Mouse (Mus musculus) frontal cortex, adult 2 months (tissue): ENCODE data around the gene Plcb4. TPM values are rescaled to one million over a fixed set of nuclear protein-coding genes. Genes with fewer than 3 reads are reported as not detected.
"Not testable (repeated sequence)": the region's sequence is repeated elsewhere in the genome, so short reads cannot be mapped to it uniquely, and the experiment has no call there.

Experiments used
- DNase-seq, 2 experiments: peaks; one replicate each; pipeline ENCODE4 v3.0.0; 2022; ENCODE audit warnings: low spot score in 1 of 2; ENCODE audit errors: extremely low spot score in 1 of 2
- polyA plus RNA-seq: library from polyadenylated mRNA; depleted of rRNA; stranded (reverse); fragments of >200 nt; gene quantifications from 2 replicates; pipeline ENCODE4 v1.2.3, GENCODE M21; 2012

Plcb4 gene
- polyA plus RNA-seq, 1 experiment = 48.5 TPM

DNA sequence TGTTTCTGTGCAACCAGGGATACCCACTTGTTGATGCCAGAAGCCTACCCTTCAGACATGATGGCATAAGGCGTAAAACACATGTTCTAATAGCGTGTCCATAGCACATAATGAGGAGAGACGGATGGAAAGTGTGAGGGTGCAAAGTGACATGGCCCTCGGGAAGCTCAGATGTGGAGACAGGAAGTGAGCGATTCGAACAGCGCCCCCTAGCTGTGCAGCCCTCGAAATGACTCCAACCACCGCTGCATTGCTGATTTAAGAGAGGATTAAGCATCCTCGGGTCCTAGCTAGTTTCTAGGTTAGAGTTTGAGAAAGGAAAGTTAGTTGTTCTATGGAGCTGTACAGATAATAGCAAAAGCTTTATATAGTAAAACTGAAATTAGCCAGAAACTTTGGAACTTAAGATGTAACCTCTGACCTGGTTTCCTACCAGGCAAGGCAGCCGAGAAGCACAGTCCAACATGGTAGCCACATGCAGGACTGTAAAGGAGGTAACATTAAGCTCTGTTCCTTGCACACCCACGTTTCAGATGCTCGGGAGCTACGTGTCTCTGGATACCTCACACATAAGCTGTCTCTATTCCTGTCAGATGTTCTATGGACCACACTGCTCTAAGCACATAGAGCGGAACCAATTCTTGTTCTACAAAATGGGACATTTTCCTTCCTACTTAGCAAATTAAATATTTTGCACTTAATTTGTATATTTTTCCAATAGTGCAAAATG is 326.9 kb downstream of the Plcb4 start:
- DNase-seq = no peak

DNA sequence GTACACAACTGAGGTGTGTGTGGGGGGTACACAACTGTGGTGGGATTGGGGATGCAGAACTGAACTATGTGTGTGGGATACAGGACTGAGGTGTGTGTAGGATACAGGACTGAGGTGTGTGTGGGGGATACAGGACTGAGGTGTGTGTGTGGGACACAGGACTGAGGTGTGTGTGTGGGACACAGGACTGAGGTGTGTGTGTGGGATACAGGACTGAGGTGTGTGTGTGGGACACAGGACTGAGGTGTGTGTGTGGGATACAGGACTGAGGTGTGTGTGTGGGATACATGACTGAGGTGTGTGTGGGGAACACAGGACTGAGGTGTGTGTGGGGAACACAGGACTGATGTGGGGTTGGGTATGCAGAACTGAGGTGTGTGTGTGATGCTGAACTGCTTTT is 329.7 kb downstream of the Plcb4 start:
- not testable (repeated sequence) for DNase-seq

DNA sequence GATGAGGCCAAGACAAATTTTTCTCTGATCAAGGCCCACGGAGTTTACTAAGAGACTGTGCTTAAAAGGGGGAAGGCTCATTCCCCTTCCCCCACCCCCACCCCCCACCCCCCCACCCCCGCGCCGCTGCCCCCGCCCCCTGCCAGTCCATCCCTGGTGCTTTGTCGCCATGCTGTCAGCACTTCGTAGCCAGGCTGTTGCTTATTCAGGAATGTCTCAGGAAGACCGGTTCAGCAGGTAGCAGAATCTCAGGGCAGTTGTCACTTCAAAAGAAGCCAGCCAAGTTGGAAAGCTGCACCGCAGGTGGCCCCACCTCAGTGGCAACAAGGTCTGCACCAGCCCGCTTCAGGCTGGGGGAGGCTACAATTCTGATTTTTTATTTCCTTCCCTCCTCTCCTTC is 331.9 kb downstream of the Plcb4 start:
- not testable (repeated sequence) for DNase-seq

DNA sequence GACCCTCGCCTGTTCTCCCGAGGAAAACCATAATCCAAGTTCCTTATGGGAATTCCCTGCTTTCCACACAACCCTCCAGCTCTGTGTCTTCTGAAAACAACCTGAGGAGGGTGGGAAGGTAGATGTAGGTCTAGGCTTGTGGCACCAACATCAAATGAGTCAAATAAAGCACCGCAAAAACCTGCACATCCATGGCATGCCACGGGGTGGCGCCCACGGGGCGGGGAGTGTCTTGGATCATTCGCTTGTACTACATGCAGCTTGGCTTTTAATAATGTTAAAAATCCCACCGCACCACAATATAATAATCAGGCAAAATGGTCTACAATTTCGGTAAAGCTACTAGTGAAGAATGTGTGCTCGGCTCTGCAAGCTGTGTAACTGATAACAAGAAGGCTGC is 334.5 kb downstream of the Plcb4 start:
- no peak for DNase-seq

DNA sequence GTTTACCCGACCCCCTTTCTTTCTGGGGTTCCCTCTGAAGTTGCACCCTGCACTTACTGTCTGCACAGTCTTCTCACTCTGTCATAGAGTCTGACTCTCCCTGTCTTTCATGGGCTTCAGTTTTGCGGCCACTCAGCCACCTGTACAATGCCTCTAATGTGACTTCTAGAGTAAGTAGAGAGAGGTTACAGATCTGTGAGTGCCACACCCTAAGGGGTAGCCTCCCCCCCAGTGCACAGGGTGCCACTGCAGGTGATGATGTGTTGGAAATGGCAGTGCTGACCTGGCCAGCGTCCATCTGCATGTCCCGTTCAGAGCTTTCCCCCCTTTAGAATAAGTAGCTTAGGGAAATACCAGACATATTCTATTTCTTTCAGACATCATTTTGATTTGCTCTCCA is 336.4 kb downstream of the Plcb4 start:
- DNase-seq = no peak

DNA sequence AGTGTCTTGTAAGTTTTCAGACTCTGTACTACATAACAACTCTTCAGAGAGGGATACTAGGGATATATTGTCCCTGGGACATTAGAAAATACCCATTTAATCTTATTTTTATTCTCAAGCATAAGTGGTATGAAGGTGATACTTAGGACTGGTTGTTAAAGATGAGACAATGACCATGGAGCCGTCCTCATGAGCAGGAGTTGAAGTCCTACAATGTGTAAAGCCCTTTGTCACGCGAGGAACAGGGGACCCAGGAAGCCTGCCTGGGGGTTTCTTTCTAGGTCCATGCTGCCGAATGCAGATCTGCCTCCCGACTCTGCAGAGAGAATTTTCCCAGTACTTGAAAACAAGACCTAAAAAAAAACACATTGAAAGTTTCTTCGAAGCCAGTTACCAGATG is 338.1 kb downstream of the Plcb4 start:
- no peak for DNase-seq

DNA sequence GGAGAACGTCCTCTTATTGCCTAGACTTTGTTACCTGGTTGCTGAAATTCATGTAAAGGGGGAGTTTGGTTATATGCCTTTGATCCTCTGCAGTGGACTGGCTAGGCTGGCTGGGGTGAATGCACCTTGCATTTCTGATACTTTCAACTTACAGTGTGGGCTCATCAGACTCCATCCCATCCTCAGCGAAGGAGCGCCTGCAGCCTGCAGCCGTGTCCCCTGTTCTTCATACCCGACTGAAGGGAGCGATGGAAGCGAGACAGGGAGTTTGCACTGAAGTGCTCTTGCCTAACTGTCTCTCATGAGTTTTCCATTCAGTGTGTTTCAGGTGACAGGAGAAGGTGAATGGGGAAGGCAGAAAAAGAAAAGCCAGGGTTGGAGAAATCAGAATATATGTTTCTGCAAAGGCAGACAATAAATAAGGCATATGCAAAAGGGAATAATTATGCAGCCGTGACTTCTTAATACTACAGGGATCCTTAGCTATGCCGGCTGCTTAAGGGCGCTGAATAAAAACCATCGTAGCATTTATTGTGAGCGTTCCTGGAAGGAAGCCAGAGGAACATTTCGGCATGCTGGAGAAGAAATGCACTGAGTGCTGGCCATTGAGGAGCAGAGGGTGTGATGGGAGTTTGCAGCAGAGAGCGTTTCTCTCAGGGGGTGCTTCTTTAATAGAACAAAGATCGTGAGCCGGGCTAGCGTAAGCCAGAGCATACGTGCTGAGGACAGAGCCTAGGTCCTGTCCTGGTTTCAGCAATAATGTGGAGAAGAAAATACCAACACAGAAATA is 338.7 kb downstream of the Plcb4 start:
- DNase-seq = no peak

DNA sequence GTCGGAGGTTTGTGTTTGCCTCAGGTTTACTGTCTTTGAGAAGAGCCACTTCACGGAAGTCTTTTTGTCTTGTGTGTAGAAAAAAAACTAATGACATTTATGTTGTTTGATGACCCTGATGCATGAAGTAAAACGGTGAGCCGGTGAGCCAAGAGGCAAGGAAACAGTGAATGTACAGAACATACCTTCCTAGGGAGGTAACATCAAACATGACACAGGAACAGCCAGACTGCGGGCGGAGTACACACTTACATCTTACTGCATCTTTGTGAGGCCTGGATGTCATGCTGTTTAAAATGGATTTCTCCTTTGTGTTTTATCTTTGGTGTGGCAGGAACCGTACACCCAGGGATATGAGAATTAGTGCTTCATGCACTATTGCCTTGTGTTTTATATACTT is 340.1 kb downstream of the Plcb4 start:
- no peak for DNase-seq

DNA sequence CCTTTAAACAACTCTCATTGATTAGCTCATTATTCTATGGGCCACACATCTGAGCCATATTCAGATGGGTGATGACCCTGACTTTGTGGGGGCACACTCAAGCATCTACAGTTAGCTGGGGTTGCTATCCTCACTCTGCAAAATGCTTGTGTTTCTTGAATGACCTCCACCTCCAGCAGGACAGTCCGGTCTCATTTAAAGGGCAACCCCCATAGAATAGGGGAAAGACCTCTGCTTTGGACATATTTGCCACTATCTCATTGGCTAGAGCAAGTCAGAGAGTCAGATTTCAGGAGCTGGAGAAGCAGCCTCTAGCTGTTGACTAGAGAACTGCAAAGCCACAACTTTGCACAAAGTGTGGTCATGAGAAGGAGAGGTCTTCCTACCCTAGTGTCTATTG is 340.6 kb downstream of the Plcb4 start:
- no peak for DNase-seq

DNA sequence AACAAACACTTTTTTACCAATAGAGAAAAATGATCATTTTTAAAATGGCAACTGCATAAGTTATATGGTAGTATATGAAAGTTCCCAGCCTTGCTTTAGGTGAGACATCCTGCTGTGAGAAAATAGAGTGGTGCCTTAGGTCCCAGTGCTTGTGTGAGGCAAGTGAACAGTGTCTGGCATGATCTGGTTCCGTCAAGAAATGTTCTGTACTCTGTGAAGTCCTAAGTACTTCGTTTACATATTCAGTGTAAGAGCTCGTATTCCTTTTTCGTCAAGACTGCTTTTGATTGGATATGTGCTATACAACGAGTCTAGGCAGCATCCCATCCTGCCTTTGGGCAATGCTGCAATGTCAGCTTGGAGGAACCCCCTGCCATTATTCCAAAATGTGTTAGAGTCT is 342.1 kb downstream of the Plcb4 start:
- DNase-seq = no peak

DNA sequence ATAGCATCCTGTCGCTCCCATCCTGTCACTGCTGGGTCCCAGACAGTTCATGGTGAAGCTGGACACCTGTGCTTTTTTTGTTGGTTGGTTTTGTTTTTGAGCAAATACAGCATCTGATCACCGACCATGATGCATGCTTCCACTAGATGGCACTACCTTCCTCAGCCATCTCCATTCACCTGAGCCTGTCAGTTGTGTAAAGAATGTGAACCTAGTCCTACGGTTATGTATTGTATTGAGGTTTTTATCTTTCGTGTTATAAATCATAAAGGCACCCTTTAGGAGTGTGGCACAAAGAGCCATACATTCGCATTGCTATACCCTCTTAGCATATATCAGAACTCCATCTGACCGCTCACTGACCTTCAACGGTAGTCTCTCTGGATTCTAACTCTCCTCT is 343.3 kb downstream of the Plcb4 start:
- DNase-seq = peak in 1 of 2 experiments; percentile 68

DNA sequence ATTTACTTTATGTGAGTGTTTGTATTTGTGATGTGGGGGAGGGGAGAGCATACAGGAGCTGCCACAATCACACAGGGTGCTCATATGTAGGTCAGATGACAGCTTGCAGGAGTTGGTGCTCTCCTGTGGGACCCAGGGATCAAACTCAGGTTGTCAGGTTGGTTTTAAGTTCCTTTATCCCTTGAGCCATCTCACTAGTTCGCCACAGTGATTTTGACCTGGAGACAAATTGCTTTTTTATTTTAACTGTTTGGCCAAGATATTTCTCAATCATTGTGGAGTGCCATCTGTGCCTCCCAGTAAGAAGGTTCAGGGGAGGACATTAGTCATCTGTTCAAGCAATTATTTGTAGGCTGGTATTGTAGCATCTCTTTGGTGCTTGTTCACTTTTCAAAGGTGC is 345.0 kb downstream of the Plcb4 start:
- no peak for DNase-seq

DNA sequence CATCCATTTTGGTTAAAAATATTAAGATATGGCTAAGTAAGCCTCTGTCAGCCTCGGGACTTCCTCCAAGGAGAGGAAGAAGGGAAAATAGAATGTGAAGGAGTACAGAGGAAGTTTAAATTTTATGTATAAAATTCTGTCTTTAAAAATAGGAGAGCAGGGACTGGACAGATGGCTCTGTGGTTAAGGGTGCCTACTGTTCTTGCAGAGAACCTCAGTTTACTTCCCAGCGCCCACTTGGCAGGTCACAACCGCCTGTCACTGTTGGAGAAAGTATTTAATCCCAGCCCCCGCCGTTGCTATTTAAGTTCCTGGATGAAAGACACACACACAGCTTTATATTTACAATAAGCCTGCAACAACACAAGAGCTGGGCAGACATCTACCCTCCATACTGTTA is 347.5 kb downstream of the Plcb4 start:
- DNase-seq = peak; percentile 27 to 59

DNA sequence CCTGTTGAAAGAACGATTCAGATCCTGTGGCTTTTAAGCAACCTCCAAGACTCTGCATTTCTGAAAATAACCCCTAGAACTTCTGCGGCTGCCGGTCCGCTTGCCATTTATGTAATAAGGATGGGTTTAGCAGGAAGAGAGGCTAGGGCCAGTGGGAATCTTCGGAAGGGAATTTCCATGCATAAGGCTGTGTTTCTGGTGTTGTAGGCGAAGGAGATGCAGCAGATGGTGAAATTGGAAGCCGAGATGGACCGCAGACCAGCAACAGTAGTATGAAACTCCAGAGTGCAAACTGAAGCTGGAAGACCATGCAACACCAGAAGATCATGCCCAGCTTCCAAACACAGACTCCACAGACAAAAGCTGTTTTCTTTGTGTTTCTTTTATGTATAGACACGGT is 353.9 kb downstream of the Plcb4 start:
- DNase-seq = peak in 1 of 2 experiments; percentile 40

DNA sequence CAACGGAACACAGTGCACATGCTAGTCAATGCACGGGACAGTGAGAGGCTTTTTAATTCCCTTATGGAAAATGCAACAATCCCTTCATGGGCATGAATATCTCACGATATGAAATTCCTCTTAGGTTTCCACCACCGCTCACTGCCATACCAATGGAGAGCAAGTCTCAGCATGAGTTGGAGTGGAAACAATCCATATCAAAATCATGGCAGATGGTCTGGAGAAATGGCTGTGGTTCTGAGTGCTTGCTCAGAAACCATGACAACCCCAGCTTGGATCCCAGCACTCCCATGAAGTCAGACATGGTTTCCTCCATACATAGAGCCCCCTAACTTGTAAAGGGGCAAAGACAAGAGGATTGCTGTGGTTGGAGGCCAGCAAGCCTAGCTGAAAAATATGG is 389.7 kb downstream of the Plcb4 start:
- DNase-seq = no peak

DNA sequence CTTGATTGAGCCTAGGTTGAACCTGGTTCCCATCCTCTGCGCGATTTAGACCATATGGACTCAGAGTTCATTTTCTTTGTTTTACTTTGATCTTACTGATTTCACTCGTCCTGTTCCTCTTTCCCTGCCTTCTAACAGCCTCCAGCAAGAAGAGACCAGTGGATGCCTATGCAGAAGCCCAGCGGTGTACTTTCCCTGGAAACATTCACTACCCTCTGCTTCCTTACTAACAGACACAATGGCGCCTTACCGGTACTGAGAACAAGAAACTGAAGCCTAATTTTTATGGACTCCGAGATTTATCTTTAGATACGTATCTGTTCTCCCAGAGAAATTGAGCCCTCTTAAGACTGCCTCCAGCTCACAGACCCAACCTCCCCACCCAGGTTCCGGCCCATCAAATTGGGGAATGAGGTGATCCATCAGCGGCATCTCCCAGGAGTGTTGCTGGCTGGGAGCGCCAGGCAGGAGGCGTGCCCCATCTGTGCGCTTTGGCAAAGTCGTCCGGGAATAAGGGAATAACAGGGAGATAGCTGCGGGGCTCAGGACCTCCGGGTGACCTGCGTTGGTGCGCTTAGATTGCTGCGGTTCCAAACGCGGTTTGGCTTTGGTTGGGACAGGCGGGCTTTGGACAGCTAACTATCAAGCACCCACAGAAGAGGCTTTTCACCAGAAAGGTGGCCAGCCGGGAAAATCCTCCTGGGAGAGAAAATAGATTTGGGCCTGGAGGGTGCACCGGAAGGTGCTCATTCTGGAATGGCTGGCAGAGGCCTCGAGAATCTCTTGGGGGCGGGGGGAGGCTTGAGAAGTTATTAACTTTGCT is 392.2 kb downstream of the Plcb4 start:
- peak in 1 of 2 experiments; percentile 46 for DNase-seq

DNA sequence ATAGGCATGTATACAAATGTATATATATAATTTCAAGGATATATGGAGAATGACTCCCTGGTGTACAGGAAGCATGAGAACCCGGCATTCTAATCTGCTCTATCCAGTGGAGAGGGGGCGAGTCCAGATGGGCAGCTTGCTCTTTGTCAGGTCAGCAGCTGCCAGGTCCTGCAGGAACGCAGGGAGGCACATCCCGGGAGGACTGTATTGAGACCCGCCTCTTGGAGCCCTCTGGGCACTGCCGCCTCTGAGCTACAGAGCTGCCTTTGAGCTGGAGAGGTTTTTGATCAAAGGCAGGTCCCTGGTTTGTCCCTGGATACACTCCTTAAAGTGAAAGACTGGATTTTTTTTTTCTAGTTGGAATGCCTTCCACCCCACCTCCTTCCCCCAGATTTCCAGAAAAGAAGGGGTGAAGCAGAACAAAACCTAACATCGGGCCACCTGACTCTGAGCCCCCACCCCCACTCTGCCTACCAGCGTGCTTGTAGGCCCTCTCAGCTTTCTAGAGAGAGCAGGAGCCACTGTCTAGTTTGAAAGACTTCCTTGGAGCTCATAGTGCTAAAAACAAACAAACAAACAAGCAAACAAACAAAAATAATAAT is 393.0 kb downstream of the Plcb4 start, which contains the start of gene Lamp5:
Gene Lamp5, plus strand, starts transcription at position 552 of the 602 bp plus-strand sequence.
- DNase-seq = no peak

DNA sequence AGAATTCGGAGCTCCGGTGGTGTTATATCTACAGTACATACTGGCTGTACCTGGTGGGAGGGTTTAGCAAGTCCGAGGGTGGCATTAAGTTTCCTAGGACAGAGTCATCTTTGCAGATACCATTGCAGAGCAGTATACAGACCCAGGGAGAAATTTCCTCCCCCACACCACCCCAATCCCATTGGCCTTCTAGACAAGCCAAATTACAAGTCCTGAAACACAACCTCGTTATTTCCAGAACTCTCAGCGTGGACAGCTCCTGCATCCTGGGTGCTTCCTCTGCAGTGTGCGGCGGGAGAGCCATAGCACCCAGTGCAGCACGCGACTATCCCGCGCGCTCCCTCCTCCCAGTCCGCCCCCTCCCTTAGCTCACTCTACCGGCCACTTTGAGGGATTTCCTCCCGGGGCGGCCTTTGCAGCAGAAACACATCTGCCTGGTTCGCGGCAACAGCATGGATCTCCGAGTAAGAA is 399.1 kb downstream of the Plcb4 start:
- peak in 1 of 2 experiments; percentile 54 for DNase-seq

DNA sequence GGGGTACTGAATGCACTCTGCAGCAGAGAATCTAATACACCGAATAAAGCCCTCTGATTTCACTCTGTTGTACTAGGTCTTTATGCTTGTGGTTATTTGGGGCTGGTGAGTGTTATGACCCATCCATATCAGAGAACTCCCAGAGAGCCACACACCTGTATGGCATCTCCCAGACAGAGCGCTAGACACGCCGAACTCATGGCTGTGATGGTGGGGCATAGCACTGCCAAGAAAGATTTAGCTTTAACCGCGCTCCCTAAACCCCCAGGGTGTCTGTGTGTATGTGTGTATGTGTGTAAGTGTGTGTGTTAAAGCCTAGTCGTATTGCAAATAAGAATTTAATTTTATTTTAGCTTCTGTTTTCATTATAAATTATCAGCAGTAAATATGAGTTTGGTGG is 399.6 kb downstream of the Plcb4 start:
- no peak for DNase-seq

DNA sequence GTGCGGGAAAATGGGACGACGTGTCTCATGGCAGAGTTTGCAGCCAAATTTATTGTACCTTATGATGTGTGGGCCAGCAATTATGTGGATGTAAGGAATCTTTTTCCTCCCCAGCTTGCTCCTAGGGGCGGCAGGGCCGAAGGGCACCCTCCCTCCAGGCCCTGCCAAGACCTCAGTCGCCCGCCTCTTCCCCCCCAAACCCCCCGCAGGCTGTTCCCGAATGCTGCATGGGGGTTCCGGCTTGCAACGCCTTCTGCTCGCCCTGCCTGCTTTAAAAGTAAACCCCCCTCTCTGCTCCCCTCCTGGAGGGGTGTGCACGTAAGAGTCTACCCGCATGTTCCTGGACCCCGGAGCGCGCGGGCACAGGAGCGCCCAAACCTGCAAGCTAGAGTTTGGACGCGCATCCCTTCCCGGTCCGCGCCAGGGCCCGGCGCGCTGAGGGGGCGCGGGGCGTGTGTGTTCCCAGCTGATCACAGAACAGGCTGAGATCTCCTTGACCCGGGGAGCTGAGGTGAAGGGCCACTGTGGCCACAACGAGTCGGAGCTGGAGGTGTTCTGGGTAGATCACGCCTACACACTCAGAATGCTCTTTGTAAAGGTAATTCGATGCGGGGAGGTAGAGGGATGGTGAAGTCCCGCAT is 400.3 kb downstream of the Plcb4 start:
- no peak for DNase-seq
